Mouse (Mus musculus) hindbrain, embryonic 14.5 days (tissue): ENCODE data around the gene Abcb1b. TPM values are rescaled to one million over a fixed set of nuclear protein-coding genes. Genes with fewer than 3 reads are reported as not detected.

ENCODE experiments used
- ATAC-seq: fragments of 200-750 bp; cut with Nextera tagmentation; 2 replicates; pipeline ENCODE4 v1.8.0; 2017; ENCODE audit warnings: moderate number of reproducible peaks, mild to moderate bottlenecking, moderate TSS enrichment, moderate library complexity; ENCODE audit not compliant: low FRiP score
- DNase-seq: peaks from one replicate; pipeline ENCODE4 v3.0.0-alpha.2; 2015; ENCODE audit warnings: low spot score
- H3K27ac ChIP-seq: fragments of 300-500 bp; sonication (generic); 2 replicates; pipeline ENCODE4 v1.5.1; 2014; ENCODE audit warnings: mild to moderate bottlenecking, moderate library complexity
- H3K27me3 ChIP-seq: fragments of 300-500 bp; sonication (generic); 2 replicates; pipeline ENCODE4 v1.6.1; 2014; ENCODE audit warnings: mild to moderate bottlenecking, low read length, mixed read lengths; ENCODE audit not compliant: control insufficient read depth, insufficient read depth
- H3K36me3 ChIP-seq: fragments of 300-500 bp; sonication (generic); replicated peaks from 2 replicates; pipeline ENCODE4 v1.6.1; 2014; ENCODE audit not compliant: control insufficient read depth, insufficient read depth
- H3K4me1 ChIP-seq: fragments of 300-500 bp; sonication (generic); replicated peaks from 2 replicates; pipeline ENCODE4 v1.6.1; 2014; ENCODE audit warnings: antibody characterized with exemption, low read length, mixed read lengths; ENCODE audit not compliant: control insufficient read depth, insufficient read depth
- H3K4me2 ChIP-seq: fragments of 300-500 bp; sonication (generic); replicated peaks from 2 replicates; pipeline ENCODE4 v1.6.1; 2014; ENCODE audit warnings: mild to moderate bottlenecking, moderate library complexity
- H3K4me3 ChIP-seq: fragments of 300-500 bp; sonication (generic); replicated peaks from 2 replicates; pipeline ENCODE4 v1.5.1; 2014; ENCODE audit warnings: mild to moderate bottlenecking, low read length
- H3K9ac ChIP-seq: fragments of 300-500 bp; sonication (generic); 2 replicates; pipeline ENCODE4 v1.6.1; 2014
- H3K9me3 ChIP-seq: fragments of 300-500 bp; sonication (generic); 2 replicates; pipeline ENCODE4 v1.6.1; 2016; ENCODE audit warnings: low read length; ENCODE audit not compliant: control insufficient read depth
- WGBS: fragments of 180-500 bp; shearing (Covaris S2); extraction: QIAGEN DNeasy Blood & Tissue Kit; methylation state at CpG from one replicate; pipeline ENCODE4 v1.1.7; 2014; 5-methylcytosine and 5-hydroxymethylcytosine counted together
- polyA plus RNA-seq: library from polyadenylated mRNA; unstranded; fragments of >200 nt; fragmentation: Nextera tagmentation; extraction: Ambion mirVana; gene quantifications from 2 replicates; pipeline ENCODE4 v1.2.1, GENCODE M21; 2014

The Abcb1b gene
- 0.39 and 0.82 TPM in 2 replicates for polyA plus RNA-seq

- peak within 1 kb of the TSS; percentile 100 for H3K4me2 ChIP-seq
- peak; percentile 87 for ATAC-seq
- under 1% methylated on average over 48 of the region's 48 CpGs for WGBS
- no peaks in the 10 kb centered on the region for H3K36me3 ChIP-seq
- H3K27me3 ChIP-seq: 0 out of 2 replicates have a peak, but pooled peaks cover 9% of the 10 kb centered on the region
- H3K9me3 ChIP-seq: no peaks in the 10 kb centered on the region
- H3K9ac ChIP-seq: peak within 1 kb of the TSS; percentile 62
- 0 out of 2 replicates have a peak, but pooled peaks cover 4% of the 10 kb centered on the region for H3K4me1 ChIP-seq
- no peak within 1 kb of the TSS for H3K27ac ChIP-seq
- H3K4me3 ChIP-seq: peak within 1 kb of the TSS; percentile 60
- DNase-seq: peak; percentile 46
These were observed at the start of gene Abcb1b for GRCm38 (mm10) chr5:8797987-8798751. TSS of gene Abcb1b (plus strand) at chr5:8798147.

- ATAC-seq (no peak), DNase-seq (no peak)
- Histone ChIP-seq H3K36me3 (no peaks in the 10 kb centered on the region), H3K9ac (no peak overlapping the region), H3K4me1 (no peaks in the 10 kb centered on the region), H3K9me3 (no peaks in the 10 kb centered on the region), H3K27me3 (no peaks in the 10 kb centered on the region), H3K27ac (no peak overlapping the region), H3K4me3 (no peak overlapping the region), H3K4me2 (no peak overlapping the region)
- WGBS: 74% methylated on average over 3 of the region's 3 CpGs
These were observed 25.1 kb upstream of the Abcb1b start for GRCm38 (mm10) chr5:8772866-8773265.

GRCm38 (mm10) chr5:8778311-8778710, 19.6 kb upstream of the Abcb1b start:
- no peak for DNase-seq
- no peaks in the 10 kb centered on the region for H3K4me1 ChIP-seq

GRCm38 (mm10) chr5:8778751-8779150, 19.2 kb upstream of the Abcb1b start:
- 92% methylated on average over 2 of the region's 2 CpGs for WGBS
- Histone ChIP-seq H3K4me1 (no peaks in the 10 kb centered on the region), H3K4me2 (no peak overlapping the region), H3K27me3 (no peaks in the 10 kb centered on the region), H3K9ac (no peak overlapping the region), H3K4me3 (no peak overlapping the region), H3K27ac (no peak overlapping the region), H3K36me3 (no peaks in the 10 kb centered on the region), H3K9me3 (no peaks in the 10 kb centered on the region)
- DNase-seq (no peak), ATAC-seq (no peak)

More at GRCm38 (mm10) chr5:8778311-8778710, 19.6 kb upstream of the Abcb1b start:
- H3K9ac ChIP-seq: no peak overlapping the region
- ATAC-seq: no peak
- no peak overlapping the region for H3K27ac ChIP-seq
- 92% methylated on average over 2 of the region's 2 CpGs for WGBS
- no peak overlapping the region for H3K4me3 ChIP-seq
- no peak overlapping the region for H3K4me2 ChIP-seq
- H3K27me3 ChIP-seq: no peaks in the 10 kb centered on the region
- no peaks in the 10 kb centered on the region for H3K9me3 ChIP-seq
- no peaks in the 10 kb centered on the region for H3K36me3 ChIP-seq

- no peak overlapping the region for H3K27ac ChIP-seq
- WGBS: 83% methylated on average over 4 of the region's 4 CpGs
- no peaks in the 10 kb centered on the region for H3K9me3 ChIP-seq
- DNase-seq (no peak), ATAC-seq (no peak)
- H3K9ac ChIP-seq: no peak overlapping the region
- no peak overlapping the region for H3K4me3 ChIP-seq
- H3K27me3 ChIP-seq: no peaks in the 10 kb centered on the region
- no peaks in the 10 kb centered on the region for H3K36me3 ChIP-seq
- H3K4me2 ChIP-seq: no peak overlapping the region
- no peaks in the 10 kb centered on the region for H3K4me1 ChIP-seq
These were observed 5.7 kb upstream of the Abcb1b start for GRCm38 (mm10) chr5:8792281-8792680.

GRCm38 (mm10) chr5:8798752-8799115, 787 bp downstream of the Abcb1b start:
- peak; percentile 28 for DNase-seq
- Histone ChIP-seq H3K4me3 (peak overlapping the region; percentile 60), H3K4me1 (0 out of 2 replicates have a peak, but pooled peaks cover 4% of the 10 kb centered on the region), H3K4me2 (peak overlapping the region; percentile 100), H3K9ac (peak overlapping the region; percentile 62), H3K27me3 (0 out of 2 replicates have a peak, but pooled peaks cover 9% of the 10 kb centered on the region), H3K9me3 (no peaks in the 10 kb centered on the region), H3K36me3 (no peaks in the 10 kb centered on the region), H3K27ac (no peak overlapping the region)
- no peak for ATAC-seq
- 30% methylated on average over 10 of the region's 10 CpGs for WGBS

GRCm38 (mm10) chr5:8805742-8806141, 7.8 kb downstream of the Abcb1b start:
- Histone ChIP-seq H3K4me3 (no peak overlapping the region), H3K9ac (no peak overlapping the region), H3K9me3 (no peaks in the 10 kb centered on the region), H3K4me2 (no peak overlapping the region), H3K4me1 (no peaks in the 10 kb centered on the region), H3K27ac (no peak overlapping the region), H3K27me3 (no peaks in the 10 kb centered on the region), H3K36me3 (no peaks in the 10 kb centered on the region)
- no peak for ATAC-seq
- no peak for DNase-seq
- 85% methylated on average over 5 of the region's 5 CpGs for WGBS

GRCm38 (mm10) chr5:8807137-8808004, 9.4 kb downstream of the Abcb1b start:
- Histone ChIP-seq H3K27me3 (no peaks in the 10 kb centered on the region), H3K4me2 (no peak overlapping the region), H3K4me1 (no peaks in the 10 kb centered on the region), H3K9me3 (no peaks in the 10 kb centered on the region), H3K4me3 (no peak overlapping the region), H3K36me3 (no peaks in the 10 kb centered on the region), H3K27ac (no peak overlapping the region), H3K9ac (no peak overlapping the region)
- ATAC-seq (no peak), DNase-seq (no peak)
- 89% methylated on average over 9 of the region's 9 CpGs for WGBS

GRCm38 (mm10) chr5:8813872-8814271, 15.9 kb downstream of the Abcb1b start:
- DNase-seq: no peak
- Histone ChIP-seq H3K4me3 (no peak overlapping the region), H3K36me3 (no peaks in the 10 kb centered on the region), H3K9ac (no peak overlapping the region), H3K9me3 (no peaks in the 10 kb centered on the region), H3K4me1 (no peaks in the 10 kb centered on the region), H3K27ac (no peak overlapping the region), H3K4me2 (no peak overlapping the region), H3K27me3 (no peaks in the 10 kb centered on the region)
- ATAC-seq: no peak
- WGBS: 74% methylated on average over 1 of the region's 1 CpGs
